Mouse (Mus musculus) monocyte, adult 2 months (primary cell): ENCODE measurements around the gene Crim1.

Experiments used
- DNase-seq, 2 experiments: peaks; one replicate each; pipeline ENCODE4 v3.0.0; 2022; ENCODE audit warnings: low spot score in 2 of 2, low read depth in 1 of 2

Crim1 gene

DNA sequence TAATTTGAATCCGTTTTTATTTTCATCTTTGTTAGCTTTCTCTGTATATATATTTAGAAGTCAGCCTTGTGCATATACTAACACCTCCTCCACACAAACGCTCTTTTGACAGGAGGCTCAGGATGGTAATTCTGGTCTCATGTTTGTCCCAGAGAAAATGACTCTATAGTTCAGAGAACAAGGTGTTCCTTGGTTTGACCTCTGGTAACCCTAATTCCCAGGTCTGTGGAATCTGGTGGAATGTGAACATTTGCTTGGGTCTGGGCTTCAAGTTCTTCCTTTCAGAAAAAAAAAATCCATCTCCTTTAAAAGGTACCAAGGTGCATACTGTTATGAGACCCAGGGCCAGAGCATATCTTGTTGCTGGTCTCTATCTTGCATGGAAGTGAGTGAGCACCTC is 9.6 kb downstream of the Crim1 start:
- no peak for DNase-seq

- DNase-seq, result no peak
Observed at GRCm38 (mm10) chr17:78211881-78212280, 11.8 kb downstream of the Crim1 start.

- no peak for DNase-seq
Observed at GRCm38 (mm10) chr17:78213128-78213527, 13.1 kb downstream of the Crim1 start.

DNA sequence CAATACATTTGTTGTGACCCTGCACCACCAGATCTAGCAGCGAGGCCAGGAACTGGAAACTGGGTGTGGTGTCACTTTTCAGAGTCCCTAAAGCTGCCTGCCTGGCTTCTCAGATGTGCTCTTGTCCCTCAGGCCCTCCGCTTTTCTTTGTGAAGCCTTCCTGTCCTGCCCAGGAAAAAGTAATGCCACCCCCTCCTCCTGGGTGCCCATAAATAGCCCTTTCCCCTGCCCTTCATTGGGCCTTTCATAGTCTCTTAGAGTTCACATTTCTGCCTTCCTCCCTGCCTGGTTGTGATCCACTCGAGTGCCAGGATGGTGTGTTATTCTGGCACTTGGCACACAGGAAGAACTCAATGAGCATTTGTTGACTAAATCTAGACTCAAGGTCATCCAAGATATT is 16.5 kb downstream of the Crim1 start:
- DNase-seq, result no peak

GRCm38 (mm10) chr17:78217406-78217805 is 17.4 kb downstream of the Crim1 start:
- DNase-seq, result no peak

DNA sequence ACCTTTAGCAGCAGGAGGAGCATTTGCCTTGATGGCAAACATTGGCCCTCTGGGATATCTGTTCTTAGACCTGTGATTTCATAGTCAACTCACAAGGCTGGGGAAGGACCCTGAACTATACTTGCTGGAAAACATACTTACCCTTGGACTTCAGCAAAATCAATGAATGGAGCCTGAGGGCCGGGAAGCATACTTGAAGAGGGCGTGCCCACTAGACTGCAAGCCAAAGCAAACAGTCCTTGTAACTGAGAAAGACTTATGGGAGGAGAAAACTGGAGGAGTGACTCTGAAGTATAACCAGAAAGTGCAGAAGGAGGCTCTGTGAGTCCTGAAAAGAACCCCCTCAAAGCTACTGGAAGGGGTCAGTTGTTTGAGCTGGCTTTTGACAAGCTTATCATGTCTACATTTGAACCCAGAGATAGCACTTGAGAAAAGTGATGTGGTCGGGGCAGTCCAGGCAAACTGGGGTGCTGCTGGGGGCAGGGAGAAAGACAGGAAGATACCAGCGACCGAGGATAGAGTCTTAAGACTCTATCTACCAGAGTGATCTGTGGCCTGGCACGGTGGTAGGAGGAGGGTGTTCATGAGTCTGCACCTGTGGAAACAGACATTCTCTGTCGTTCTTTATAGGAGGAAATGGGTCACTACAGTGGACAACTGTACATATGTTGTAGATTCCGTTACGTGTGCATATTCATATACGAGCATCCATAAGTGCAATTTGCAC is 18.6 kb downstream of the Crim1 start:
- DNase-seq, result no peak

GRCm38 (mm10) chr17:78221007-78221642 is 21.1 kb downstream of the Crim1 start:
- DNase-seq, result no peak

DNA sequence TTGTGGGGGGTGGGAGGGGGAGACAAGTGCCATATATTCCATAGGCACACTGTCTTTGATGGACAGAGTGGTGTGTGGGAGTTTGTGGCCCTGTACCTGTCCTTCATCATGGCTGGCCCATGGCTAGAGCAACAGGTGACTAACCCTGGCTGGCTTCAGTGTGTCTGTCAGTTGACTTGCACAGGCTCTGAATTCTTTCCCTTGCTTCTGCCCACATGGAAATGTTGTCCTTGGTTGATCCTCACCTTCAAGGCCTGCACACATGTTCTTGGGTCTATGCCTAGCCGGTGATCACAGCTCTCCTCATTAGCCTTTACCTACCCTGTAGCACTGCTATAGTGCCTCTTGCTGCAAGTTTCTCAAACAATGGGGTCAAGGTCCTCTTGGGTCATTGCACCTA is 21.8 kb downstream of the Crim1 start:
- DNase-seq, result no peak

GRCm38 (mm10) chr17:78223988-78224387 is 23.9 kb downstream of the Crim1 start:
- DNase-seq, result no peak

GRCm38 (mm10) chr17:78225547-78225946 is 25.5 kb downstream of the Crim1 start:
- no peak for DNase-seq

DNA sequence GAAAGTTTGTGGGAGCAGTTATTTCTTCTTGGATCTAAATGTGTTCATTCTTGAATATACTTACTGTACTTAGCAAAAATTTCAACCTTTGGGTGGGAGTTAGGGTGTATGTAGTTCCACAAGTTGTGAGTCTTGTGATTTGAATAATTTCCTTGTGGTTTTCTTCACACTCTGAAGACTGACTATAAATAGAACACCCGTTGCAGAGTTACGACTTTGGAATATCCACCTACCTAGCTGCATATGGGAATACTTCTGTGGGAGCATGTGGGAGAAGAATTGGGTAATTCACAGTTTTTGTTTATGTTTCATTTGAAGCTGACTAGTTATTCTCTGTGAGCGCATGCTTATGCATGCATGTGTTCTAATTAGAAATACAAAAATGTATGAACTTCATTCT is 27.2 kb downstream of the Crim1 start:
- no peak for DNase-seq

- DNase-seq, result no peak
Observed at GRCm38 (mm10) chr17:78231567-78231966, 31.5 kb downstream of the Crim1 start.

DNA sequence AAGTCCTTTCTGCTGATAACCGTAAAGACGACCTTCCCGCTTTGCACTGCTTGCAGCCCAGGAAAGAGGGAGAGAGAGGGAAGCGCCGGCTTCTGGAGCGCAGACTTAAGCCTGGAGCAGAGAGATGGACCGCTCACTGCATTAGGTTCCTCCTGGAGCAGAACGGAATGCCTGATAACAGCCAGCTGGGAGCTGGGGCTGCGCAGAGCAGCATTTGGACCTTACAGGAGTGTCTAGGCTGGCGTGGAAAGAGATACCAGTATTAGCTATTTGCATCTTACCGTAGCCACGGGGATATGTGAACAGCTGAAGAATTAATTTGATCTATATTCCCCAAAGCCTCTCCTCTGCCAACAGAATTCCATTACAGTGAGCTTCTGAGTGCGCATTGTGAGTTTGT is 32.7 kb downstream of the Crim1 start:
- no peak for DNase-seq

DNA sequence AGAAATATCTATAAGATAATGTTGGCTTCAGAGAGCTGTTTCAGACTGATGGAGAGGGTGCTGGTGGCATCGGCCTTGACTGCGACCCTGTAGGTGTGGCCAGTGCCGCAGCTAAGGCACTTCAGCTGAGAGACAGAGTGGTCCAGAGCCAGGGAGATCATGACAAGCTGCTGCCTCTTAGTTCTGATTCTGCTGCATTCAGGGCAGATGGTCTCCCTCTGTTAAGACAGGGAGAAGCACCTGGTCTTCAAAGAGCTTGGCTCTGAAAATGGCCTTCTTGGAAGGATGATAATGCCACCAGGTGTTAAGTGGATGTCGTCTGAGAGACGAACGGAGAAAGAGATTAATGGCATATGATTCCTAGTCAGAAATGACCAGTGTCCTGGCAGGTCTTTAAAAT is 33.8 kb downstream of the Crim1 start:
- no peak for DNase-seq

DNA sequence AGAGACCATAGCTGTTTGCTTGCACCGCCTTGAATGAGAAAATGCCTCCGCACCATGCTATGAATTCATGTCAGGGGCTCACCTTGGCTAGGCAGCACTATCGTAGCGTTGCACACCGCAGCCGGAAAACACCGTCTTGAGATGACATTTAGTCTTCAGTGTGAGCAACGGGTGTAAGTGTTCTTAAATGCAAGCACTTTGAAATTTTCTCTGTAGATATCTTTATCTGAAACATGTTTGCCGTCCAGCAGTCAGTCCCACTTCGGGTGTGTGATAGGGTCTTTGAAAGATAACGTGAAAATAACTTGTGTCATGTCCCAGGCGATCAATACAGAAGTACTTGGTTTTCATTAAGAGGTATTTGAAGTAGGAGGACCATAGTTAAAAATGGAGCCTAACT is 36.1 kb downstream of the Crim1 start:
- DNase-seq, result no peak

- DNase-seq, result no peak
Observed at GRCm38 (mm10) chr17:78237954-78238353, 37.9 kb downstream of the Crim1 start.

DNA sequence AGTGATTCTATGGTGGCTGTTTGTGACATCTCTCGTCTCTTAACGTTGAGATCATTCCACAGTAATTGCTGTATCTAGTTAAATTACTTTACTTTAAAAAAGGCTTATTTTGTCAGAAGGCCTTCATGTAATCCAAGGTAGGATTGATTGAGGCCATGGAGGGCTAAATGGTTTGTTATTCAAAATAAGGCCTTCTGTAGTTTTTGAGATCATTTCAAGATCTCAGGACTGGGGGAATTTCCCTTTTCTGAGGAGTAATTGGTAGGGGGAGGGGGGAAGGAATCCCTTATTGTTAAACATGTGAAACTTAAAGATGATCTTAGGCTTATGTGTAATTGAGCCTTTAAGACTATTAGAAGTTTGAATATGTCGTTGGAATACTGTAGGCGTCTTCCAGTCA is 40.1 kb downstream of the Crim1 start:
- no peak for DNase-seq

DNA sequence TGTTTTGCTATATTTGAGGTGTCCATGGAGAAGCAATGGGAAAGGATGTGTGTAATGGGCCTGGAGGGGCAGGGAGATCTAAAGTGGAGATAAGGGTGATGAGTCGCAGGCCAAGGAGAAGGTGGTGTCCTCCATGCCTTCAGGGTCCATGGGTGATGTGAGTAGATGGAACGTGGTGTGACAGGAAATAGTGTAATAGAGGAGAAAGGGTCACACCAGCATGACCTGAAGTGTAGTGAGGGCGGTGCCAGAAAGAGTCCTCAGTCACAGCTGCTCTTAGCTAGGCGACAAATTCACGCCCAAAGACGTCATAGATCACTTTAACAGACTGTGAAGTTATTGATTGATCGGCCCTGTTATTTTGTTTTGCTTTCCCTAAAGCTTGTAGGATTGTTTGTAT is 41.2 kb downstream of the Crim1 start:
- no peak for DNase-seq

GRCm38 (mm10) chr17:78244752-78245151 is 44.7 kb downstream of the Crim1 start:
- DNase-seq, result no peak

DNA sequence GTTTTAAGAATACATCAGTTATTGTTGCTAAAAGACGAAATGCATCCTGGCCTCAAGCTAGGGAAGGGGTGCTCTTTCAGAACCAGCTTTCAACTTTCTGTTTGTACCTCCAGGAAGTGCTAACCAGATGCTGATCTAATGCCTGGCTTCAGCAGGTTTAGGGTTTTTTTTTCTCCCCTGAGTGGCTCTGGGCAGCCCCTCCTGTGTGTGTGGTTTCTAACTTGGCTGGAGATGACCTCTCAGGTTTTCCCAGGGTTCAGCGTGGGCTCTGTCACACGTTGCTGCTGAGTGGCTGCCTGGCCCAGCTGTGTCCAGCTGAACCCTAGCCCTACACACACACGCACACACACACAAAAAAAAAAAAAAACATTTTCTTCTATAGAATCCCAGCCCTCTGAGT is 45.4 kb downstream of the Crim1 start:
- DNase-seq, result no peak

- DNase-seq, result no peak
Observed at GRCm38 (mm10) chr17:78246634-78247383, 46.8 kb downstream of the Crim1 start.

DNA sequence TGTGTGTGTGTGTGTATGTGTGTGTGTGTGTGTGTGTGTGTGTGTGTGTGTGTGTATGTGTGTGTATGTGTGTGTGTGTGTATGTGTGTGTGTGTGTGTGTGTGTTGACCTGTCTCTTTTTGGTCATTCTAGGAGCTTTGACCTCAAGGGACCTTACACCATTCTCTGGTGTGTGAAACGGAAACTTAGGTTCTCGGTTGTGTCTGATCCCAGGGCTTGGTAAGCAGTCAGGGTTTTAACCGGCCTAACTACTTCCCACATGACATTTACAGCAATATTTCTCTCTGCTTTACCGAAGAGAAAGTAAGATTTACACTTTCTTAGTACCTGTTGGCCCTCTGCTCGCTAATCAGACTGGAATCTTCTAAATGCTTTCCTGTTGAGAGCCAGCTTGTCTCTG is 48.1 kb downstream of the Crim1 start:
- no peak for DNase-seq
